Mouse (Mus musculus): ENCODE results near the gene Mapk11. TPM values are rescaled to one million over a fixed set of nuclear protein-coding genes. Genes with fewer than 3 reads are reported as not detected.

Gene Mapk11
- polyA plus RNA-seq, 1 experiment from 2014 or later: 40.4 TPM

DNA sequence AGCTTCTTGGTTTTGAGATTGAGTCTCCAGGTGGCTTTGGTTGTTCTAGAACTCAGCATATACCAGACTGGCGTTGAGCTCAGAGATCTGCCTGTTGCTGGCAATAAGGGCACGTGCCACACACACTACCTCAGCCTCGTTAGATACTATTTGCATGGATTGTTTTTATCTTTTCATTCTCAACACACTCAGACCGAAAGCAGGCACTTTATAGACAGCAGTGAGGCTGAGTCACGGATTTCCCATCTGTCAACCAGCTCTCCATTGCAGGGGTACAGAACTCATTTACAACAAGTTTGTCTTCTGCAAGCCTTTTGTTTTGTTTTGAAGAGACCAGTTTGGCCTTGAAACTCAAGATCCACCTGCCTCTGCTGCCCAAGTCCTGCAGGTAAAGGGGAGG lies 52.0 kb downstream of the Mapk11 start:
- no peak overlapping the region for H3K4me2 ChIP-seq (replicated peaks; ENCODE audit: low read depth, low read length)
- no peak overlapping the region for H3K9ac ChIP-seq (ENCODE audit: low read depth, low read length)
- no peak for DNase-seq (ENCODE audit: low spot score)
- H3K9me3 ChIP-seq (ENCODE audit: control insufficient read depth, low read length): no peaks in the 10 kb centered on the region
- no peak for ATAC-seq (ENCODE audit: low FRiP score)
- no peaks in the 10 kb centered on the region for H3K4me1 ChIP-seq (replicated peaks; ENCODE audit: control insufficient read depth, insufficient read depth, low read length)
- H3K27me3 ChIP-seq (ENCODE audit: control insufficient read depth, insufficient read depth, low read length): no peaks in the 10 kb centered on the region
- peaks cover 16% of the 10 kb centered on the region for H3K36me3 ChIP-seq (ENCODE audit: control insufficient read depth, insufficient read depth, low read length)
- H3K4me3 ChIP-seq (ENCODE audit: low read depth, low read length): no peak overlapping the region
- WGBS: 96% methylated on average over 5 of the region's 5 CpGs
- no peak overlapping the region for H3K27ac ChIP-seq (ENCODE audit: low read depth, low read length)

Other genes starting within 250 kb of the Mapk11 start
- gene Ttll8, start 195.2 kb downstream of the Mapk11 start, polyA plus RNA-seq (2014; fragmentation: Nextera tagmentation; extraction: Ambion mirVana): 0.15 TPM in 1 of 2 replicates, not detected in the other
- gene Mlc1, start 170.6 kb downstream of the Mapk11 start, polyA plus RNA-seq (2014; fragmentation: Nextera tagmentation; extraction: Ambion mirVana): 3.7 and 4.1 TPM in 2 replicates
- gene Mov10l1, start 166.7 kb downstream of the Mapk11 start, polyA plus RNA-seq (2014; fragmentation: Nextera tagmentation; extraction: Ambion mirVana): 0.15 TPM in 1 of 2 replicates, not detected in the other
- gene Panx2, start 89.9 kb downstream of the Mapk11 start, polyA plus RNA-seq (2014; fragmentation: Nextera tagmentation; extraction: Ambion mirVana): 0.33 and 0.94 TPM in 2 replicates
- gene Trabd, start 74.5 kb downstream of the Mapk11 start, polyA plus RNA-seq (2014; fragmentation: Nextera tagmentation; extraction: Ambion mirVana): 39.5 and 42.1 TPM in 2 replicates
- gene Selenoo, start 60.5 kb downstream of the Mapk11 start, polyA plus RNA-seq (2014; fragmentation: Nextera tagmentation; extraction: Ambion mirVana): 17.2 and 20.4 TPM in 2 replicates
- gene Tubgcp6, start 26.5 kb downstream of the Mapk11 start, polyA plus RNA-seq (2014; fragmentation: Nextera tagmentation; extraction: Ambion mirVana): 17.5 and 17.6 TPM in 2 replicates
- gene Hdac10, start 20.9 kb downstream of the Mapk11 start, polyA plus RNA-seq (2014; fragmentation: Nextera tagmentation; extraction: Ambion mirVana): 9.4 and 10.7 TPM in 2 replicates
- 16.5 and 17.8 TPM in 2 replicates for gene Mapk12, start 8.9 kb downstream of the Mapk11 start, polyA plus RNA-seq (2014; fragmentation: Nextera tagmentation; extraction: Ambion mirVana)
- 97.4 and 104 TPM in 2 replicates for gene Plxnb2, start 31.2 kb upstream of the Mapk11 start, polyA plus RNA-seq (2014; fragmentation: Nextera tagmentation; extraction: Ambion mirVana)
- gene Dennd6b, start 46.9 kb upstream of the Mapk11 start, polyA plus RNA-seq (2014; fragmentation: Nextera tagmentation; extraction: Ambion mirVana): 28.3 and 31.2 TPM in 2 replicates
- 42.1 and 46.0 TPM in 2 replicates for gene Ppp6r2, start 61.9 kb upstream of the Mapk11 start, polyA plus RNA-seq (2014; fragmentation: Nextera tagmentation; extraction: Ambion mirVana)
- 57.4 and 66.4 TPM in 2 replicates for gene Sbf1, start 165.7 kb upstream of the Mapk11 start, polyA plus RNA-seq (2014; fragmentation: Nextera tagmentation; extraction: Ambion mirVana)
- 0.12 TPM in 1 of 2 replicates, not detected in the other for gene Adm2, start 173.1 kb upstream of the Mapk11 start, polyA plus RNA-seq (2014; fragmentation: Nextera tagmentation; extraction: Ambion mirVana)
- not detected in 2 replicates for gene Miox, start 184.8 kb upstream of the Mapk11 start, polyA plus RNA-seq (2014; fragmentation: Nextera tagmentation; extraction: Ambion mirVana)
- gene Lmf2, start 206.0 kb upstream of the Mapk11 start, polyA plus RNA-seq (2014; fragmentation: Nextera tagmentation; extraction: Ambion mirVana): 25.4 and 26.8 TPM in 2 replicates
- gene Ncaph2, start 206.1 kb upstream of the Mapk11 start, polyA plus RNA-seq (2014; fragmentation: Nextera tagmentation; extraction: Ambion mirVana): 133 and 140 TPM in 2 replicates
- gene Sco2, start 224.2 kb upstream of the Mapk11 start, polyA plus RNA-seq (2014; fragmentation: Nextera tagmentation; extraction: Ambion mirVana): 7.4 and 7.9 TPM in 2 replicates
- gene Tymp, start 227.4 kb upstream of the Mapk11 start, polyA plus RNA-seq (2014; fragmentation: Nextera tagmentation; extraction: Ambion mirVana): 1.4 and 1.7 TPM in 2 replicates
- 1.7 and 2.6 TPM in 2 replicates for gene Odf3b, start 229.7 kb upstream of the Mapk11 start, polyA plus RNA-seq (2014; fragmentation: Nextera tagmentation; extraction: Ambion mirVana)
- not detected in 2 replicates for gene Klhdc7b, start 235.3 kb upstream of the Mapk11 start, polyA plus RNA-seq (2014; fragmentation: Nextera tagmentation; extraction: Ambion mirVana)